Mouse (Mus musculus): ENCODE measurements at regions not wholly inside any gene's neighbourhood (a gene's known extent, or its start where the extent isn't known, plus 50 kb on each side); places are given as distances from the start of the nearest gene placed in this dataset.
A peak's percentile ranks its signal among the peaks of the same experiment; 100 is the strongest.
"Not testable (repeated sequence)": the region's sequence is repeated elsewhere in the genome, so short reads cannot be mapped to it uniquely, and the experiment has no call there.

DNA sequence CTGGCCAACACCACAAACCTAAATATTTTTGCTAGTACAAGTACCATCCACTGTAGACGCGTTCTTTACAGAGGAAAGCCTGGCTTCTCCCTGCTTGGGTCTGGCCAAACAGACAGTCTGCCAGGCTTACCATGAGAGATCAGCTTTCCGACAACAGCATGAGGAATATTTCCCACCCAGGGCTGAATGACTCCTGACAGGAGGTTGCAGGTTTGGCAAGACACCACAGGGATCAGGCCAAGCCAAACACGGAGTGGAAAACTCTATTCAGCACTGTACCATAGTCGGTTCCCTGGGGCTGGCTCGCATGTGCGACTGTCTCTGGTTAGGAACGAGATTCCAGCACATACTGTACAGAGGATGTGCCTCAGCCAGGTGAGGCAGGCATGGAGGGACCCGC lies 140.7 kb upstream of the Supt20 start:
- DNase-seq, result peak in 1 of 2 experiments; percentile 7

DNA sequence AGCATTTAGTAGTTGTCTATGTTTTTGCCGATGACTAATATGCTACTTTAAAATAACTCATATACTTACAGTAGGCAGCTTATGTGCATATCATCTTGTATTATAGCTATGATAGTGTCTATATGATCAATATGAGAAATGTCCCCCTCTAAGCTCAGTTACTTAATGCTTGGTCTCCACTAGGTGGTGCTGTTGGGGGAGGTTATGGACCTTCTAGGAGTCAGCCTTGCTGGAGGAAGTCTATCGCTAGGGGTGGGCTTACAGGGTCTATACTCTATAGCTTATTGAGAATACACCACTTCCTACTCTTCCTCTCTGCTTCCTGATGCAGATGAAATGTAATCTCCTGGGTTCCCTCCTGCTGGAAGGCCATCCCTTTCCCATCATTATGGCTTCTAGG lies 136.7 kb upstream of the Supt20 start:
- DNase-seq, result no peak

DNA sequence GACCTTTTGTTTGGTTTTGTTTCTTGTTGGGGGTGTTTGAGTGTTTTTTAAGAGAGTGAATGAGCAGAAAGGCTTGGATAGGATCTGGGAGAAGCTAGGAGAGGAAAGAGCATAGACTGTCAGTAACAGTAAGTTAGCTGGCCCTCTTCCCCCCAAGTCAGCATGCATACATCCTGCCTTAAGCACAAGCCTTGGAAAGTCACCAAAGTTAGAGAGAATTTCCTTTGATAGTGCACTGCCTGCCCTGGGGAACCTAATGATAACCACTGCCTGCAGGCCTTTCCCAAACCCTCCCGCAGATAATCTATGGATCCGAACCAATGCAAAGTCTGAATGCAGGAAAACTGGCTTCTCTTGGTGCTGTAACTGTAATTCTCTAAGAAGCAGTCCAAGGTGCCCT lies 133.6 kb upstream of the Supt20 start:
- DNase-seq, result no peak

DNA sequence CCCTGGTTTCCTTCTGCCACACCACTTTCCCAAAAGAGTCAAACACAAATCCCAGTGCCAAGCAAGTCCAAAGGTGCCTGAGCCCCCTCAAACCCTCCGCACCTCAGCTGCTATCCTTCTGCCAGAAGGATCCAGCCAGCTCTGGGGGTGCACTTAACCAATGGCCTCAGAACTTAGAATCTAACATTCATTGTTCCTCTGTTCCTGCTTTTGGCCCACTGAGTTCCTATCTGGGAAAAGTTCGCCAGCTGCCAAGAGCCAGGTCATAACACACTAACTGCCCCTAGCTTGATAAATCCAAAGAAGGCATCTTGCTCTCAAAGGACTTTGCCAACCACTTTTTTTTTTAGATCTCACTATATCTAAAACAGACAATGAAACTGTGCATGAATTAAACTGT lies 133.1 kb upstream of the Supt20 start:
- no peak for DNase-seq

DNA sequence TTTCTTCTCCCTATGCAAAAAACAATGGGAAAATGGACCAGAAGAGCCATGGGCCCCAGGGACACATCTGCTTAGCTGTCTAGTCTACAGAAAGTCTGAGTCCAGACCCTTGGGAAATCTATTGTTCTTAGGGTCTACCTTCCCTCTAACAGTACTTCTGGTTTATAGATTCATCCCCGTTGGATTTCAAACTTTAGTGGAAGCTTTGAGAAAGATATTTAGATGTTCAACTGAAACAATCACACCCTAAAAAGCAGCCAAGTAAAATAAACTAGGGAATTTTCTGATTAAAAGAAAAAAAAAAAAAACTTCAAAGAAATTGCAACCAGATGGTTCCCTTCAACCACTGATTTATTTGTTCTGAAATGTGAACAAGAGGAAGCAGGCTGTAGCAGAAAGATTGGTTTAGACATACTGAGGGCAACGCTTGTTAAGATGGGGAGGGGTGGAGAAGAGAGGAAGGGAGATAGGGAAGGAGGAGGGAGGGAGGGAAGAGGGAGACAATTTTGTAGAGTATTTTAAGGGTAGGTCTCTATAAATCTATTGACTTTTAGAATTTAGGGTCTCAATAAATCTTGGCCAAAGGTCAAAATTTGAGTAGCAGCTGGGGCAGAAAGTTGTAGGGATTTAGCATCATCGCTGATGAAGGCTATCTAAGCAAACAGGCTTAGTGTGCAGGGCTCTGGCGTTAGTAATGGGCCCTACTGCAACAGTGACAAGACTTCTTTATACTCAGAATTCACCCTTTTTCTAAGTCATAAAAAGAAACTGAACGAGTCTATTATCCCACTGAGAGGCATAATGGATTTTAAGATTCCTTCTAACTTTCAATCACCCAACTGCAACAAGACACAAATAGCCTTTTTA lies 132.3 kb upstream of the Supt20 start:
- no peak for DNase-seq

DNA sequence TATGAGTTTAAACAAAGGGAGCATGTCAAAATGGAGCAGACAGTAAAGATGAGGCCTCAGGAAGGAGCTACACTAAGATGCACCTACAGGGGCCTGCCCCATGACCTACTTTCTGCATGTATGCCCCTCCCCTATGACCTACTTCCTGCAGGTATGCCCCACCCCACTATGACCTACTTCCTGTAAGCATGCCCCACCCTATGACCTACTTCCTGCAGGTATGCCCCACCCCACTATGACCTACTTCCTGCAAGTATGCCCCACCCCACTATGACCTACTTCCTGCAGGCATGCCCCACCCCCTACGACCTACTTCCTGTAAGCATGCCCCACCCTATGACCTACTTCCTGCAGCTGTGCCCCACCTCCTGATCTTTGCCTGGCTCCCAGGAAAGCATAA lies 125.3 kb upstream of the Supt20 start:
- no peak for DNase-seq

DNA sequence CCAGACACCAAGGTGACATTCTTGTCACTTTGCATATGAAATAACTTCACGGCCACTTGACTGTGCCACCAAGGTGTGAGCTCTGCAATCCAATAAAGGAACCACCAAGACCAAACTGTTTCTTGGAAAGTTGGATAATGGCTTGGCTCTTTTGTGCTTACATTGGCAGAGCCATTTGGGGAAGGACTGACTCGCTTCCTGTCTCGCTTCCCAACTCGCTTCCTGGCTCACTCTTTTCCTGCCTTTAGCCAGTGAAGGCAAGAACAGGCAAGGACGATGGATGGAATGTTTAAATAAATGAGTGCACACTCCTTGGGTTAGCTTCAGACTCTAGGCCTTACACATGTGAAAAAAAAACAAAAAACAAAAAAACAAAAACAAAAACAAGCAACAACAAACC lies 124.5 kb upstream of the Supt20 start:
- DNase-seq, result no peak

DNA sequence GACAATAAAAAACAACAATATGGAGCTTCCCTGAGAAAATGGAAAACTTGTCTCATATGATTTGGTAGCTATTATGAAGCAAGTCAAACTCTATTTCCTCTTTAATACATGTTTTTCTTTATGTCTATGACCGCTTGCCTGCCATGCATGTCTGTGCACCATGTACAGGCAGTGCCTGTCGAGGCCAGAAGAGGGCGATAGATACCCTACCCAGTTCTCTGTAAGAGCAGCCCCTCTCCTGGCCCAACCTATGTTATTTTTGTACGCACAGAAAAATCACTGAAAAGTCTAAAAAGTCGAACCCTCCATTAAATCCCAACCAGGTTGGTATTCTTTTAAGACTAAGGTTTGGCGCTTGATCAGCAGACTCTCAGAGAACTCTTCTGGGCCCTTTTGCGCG lies 122.1 kb upstream of the Supt20 start:
- no peak for DNase-seq

DNA sequence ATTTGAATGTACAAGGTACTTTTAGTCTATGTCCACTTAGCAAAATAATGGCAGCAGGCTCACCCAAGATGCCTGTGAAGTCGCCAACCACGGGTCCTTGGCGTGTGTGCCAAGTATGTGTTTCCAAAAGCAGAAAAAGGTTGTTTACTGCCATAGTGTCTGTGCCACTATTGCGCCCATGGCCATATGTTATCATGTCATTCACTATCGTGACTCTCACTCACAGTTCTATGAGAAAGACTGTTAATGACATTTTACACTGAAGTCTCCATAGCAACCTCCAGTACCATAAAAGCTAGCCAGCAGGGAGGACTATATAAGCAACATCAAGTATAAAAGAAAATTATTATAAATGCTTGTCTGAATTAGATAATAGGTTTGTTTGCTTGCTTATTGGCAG lies 114.8 kb upstream of the Supt20 start:
- no peak for DNase-seq

DNA sequence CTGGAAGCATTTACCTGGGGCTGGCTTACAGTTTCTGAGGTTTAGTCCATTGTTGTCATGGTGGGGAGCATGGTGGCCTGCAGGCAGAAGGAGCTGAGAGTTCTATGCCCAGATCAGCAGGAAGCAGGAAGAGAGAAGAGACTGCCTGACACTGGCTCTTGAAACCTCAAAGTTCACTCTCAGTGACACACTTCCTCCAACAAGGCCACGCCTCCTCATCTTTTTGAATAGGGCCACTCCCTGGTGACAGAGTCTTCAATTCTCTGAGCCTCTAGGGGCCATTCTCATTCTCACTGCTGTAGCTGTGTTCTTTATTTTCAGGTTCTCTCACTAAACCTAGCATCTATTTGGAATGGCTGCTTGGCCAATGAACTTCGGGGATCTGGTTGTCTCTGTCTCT lies 113.2 kb upstream of the Supt20 start:
- no peak for DNase-seq

DNA sequence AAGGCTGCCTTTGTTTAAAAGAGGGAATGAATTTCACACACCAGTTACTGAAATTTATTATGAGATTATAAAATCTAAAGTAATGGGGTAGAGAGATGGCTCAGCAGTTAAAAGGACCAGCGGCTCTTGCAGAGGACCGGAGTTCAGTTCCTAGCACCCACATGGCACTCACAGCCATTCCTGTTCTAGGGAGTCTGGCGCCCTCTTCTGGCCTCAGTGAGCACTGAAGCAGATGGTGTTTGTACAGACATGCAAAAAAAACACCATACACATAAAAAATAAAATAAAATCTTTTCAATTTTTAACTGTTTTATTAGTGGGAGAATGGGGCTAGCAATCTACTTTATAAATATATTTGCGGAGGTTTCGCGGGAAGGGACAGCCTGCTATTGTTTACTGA lies 112.3 kb upstream of the Supt20 start:
- DNase-seq, result no peak

DNA sequence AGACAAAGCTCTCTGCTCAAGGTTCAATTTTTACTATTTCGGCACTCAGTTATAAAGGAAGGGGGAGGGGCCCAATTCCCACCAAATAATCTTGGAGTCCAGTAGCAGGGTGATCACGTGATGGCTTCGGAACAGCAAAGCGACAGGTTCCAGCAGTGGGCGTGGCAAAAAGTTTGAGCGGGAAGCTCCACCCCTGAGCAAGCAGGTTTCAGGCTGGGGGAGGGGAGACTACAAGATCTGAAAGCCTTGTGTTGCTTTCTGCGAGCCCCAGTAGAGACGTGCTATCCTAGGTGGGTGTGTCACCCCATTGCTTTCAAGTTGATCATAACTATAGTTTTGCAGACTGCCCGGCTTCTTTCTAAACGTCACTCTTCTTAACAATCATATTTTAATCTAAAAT lies 106.8 kb upstream of the Supt20 start:
- not testable (repeated sequence) for DNase-seq

DNA sequence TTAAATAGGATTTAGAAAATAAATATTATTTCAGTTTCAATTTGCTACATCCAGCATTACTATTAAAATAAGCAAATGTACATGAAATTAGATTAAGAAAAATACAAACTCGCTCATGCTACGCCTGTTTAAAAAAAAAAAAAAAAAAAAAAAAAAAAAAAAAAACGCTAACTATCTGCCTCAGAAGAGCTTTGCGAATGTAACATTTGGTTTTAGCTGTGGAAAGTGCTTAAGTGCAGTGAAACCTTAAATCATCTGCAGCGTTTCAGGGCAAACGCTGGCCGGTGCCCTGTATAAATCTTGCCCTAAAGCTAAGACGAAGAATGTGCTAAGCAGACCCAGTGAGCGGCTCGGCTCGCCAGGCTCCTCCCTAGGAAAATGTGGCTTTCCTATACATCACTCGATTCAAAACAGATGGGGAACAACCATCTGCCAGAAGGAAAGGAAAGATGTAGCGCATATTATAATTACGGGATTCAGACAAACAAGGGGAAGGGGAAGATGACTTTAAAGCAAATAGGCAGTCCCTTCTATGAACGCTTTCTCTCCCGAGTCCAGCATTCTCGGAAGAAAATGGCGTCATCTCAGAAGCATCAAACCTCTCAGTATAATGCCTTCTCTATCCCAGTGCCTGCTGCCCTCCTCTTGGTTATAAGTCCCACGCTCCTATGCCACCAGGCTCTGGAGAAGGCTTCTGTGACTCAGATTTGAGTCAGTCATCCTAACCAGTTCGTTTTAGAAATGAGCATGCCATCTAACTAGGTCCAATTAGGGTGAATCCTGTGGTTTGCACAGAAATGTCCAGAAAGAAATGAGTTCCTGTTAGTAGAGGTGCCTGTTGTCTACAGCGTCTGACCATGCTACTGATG lies 105.2 kb upstream of the Supt20 start:
- DNase-seq, result no peak

DNA sequence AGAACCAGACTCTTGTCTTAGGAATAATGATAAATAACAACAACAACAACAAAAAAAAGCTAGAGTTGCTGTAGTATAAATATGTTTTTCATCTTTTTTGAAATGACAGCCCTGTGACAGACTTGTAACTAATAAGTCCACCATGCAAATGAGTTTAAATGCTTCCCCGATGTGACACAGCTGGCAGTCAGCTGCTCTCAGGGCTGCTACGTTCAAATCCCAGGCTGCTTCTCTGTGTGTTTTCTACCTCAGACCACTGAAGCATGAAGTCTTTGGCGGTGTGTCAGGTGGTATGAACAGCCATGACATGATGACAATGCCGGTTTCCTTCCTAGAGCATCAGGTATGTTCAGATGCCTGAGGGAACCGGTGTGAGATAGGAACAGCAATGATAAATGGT lies 104.4 kb upstream of the Supt20 start:
- no peak for DNase-seq

DNA sequence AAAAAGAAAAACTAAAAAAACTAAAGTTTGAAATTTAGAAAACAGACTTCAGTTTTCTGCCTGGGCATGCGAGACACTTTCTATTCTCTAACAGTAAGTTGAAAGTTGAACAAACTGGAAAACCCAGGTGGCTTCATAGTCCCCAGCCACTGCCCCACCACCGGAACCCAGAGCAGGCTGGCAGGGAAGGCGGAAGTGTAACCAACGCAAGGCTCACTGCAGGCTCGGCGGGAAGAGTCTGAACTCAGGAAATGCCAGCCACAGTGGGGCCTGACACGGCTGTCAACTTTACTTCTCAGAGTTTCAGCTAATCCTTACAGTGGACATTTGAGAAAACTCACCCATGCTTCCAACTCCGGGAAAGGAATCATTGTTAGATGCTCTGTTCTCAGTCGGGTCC lies 102.6 kb upstream of the Supt20 start:
- DNase-seq, result no peak

DNA sequence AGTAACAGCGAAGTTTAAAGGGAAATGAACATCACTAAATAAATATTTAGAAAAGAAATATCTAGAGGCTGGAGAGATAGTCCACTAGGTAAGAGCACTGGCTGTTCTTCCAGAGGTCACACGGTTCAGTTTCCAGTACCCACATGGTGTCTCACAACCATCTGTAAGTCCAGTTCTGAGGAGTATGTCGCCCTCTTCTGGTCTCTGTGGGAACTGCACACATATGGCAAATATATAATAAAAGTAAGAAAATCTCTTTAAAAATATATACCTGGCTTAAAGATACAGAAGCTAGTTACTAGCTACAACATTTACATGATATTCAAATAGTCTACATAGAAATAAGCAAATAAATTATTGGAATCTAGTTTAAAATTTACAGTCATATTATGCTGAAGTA lies 101.4 kb upstream of the Supt20 start:
- DNase-seq, result no peak

DNA sequence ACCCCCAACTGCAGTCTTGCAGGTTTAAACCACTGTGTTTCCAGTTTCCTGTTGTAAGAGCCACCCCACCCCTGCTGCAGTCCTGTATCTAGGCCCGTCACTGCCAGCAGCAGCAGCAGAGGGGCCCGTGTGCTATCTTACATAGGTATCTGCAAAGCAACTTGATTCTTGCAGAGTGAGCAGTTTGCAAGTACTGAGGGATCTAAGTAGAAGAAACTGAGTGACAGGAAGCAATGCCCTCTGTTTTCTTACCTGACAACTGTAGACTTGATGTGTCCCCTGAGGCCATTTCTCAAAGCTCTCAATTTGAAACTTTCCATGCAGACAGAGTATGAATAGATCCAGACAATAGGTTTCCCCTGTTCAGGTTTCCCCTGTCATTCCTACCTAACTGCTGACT lies 100.5 kb upstream of the Supt20 start:
- no peak for DNase-seq

DNA sequence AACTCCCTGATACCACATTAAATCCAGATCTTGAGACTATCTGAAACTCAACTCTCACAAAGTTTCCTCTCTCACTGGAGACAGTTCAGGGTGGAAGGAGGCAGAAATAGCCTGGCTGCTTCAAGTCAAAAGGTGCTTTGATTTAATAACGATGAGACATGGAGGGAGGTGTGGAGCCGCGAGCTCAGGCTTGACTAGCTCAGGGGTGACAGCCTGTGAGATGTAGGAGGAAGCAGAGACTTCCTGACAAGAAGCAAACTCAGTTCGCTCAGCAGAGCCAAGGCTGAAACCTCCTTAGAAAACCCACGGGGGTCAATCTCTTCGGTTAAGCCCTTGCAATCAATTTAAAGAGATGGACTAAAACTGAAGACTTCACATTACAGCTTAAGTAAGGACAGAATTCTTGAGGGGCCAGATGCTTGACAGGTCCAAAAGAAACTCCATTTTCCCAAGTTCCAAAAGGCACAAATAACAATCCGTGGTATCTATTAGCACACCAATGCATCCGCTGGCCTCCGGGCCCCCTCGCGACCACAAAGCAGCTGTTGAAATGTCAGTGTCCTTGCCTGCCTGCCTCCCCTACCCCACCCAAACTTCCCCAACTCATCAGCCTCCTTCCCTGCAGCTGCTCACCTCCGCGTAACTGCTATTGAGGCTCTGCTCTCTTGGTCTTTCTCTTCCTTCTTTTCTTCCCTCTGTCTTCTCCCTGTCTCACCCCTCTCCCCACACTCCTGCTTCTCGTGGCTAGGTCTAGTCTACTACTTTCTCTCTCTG lies 99.8 kb upstream of the Supt20 start:
- no peak for DNase-seq

DNA sequence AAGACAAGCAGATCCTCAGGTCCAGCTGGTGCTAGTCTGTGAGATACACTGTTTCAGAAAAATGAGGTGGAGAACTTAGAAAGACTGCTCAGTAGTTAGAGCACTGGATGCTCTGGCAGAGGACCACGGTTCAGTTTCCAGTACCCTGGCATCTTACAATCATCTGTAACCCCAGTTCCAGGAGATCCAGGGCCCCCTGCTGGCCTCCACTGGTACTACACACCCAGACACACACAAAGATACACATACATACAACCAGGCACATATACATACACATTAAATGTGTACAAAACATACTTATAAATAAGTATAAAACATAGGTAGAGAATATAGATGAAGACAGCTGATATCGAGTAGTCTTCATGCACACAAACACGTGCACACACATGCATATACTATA lies 97.4 kb upstream of the Supt20 start:
- DNase-seq, result no peak

DNA sequence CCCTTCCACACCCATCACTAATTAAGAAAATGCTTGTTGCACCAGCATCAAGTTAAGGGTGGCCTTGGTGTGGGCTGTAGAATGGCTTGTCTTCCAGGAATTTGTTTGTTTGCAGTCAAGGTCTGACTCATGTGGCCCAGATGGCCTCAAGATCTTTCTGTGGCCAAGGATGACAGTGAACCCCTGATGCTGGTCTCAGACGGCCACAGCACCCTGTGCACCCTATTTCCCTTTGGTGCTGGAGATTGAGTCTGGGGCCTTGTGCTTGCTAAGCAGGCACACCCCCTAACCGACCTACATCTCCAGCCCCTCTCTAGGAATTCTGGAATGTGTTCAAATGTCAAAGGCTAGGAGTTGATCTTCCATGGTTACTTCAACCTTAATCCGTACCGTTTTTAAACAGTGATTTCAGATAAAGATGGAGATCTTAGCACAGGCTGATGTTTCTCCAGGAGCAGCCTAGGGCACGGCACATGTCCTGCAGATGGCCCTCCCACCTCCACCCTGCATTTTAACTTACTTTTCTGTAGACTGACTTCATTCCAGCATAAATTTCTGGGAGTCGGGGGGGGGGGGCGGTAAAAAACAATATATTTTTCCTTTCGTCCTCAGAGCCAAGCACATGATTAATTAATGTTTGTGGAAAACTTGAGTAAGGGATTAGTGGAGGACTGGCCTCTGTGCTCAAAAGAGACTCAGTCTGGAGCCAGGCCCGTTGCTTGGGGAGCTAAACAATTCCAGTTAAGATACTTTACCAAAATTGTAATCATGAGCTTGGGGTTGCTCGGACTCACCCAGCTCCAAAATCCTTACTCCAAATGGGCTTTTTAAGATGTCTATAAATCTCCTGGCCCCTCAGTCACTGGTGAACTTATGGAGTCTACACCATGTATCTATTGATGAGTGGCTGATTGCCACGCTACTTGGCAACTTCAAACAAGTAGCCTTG lies 95.0 kb upstream of the Supt20 start:
- DNase-seq, result no peak

DNA sequence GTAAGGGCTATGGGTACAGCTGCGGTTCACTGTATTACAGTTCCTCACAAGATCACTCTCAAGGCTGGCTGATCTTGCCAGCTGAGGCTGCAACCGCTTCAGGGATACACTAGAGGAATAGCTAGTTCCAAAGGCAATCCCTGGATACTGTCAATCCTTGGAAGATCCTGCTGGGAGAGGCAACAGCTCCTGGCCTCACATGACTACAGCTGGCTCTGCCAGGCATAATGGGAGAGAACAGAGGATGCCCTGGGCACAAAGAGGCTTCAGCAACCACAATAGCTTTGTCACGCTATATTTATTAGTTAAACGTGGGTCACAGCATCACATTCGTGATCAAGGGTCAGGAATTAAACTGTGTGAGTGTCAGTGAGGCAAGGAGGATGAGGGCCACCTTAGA lies 94.3 kb upstream of the Supt20 start:
- DNase-seq, result no peak

DNA sequence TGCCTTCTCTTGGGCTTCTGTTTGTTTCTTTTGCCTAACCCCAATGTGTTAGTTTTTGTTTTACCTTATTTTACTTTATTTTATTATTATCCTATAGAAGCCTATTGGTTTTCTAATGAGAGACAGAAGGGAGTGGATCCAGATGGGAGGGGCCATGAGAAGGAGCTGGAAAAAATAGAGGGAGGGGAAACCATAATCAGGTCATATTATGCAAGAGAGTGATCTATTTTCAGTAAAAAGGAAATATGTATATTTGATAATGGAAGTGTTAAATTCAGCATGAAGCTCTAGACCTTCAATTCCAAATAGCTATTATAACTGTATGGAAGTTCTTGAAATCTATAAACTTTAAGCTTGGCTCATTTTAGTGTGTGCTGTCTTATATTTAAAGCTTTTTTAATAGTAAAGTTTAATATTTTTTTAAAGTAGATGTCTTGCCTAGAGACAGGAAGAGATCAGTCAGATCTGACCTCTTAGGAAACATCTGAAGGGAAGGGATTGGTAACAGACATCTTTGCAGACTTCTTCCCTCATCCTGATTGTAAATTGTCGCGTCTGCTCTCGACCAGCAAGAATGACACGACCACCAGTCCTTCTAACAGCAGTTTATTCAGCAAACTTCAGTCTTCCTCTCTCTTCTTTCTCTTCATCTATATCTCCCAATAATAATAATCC lies 87.8 kb upstream of the Supt20 start:
- no peak for DNase-seq

Data from lung, adult 18-20 months (tissue).